Mouse (Mus musculus) hindbrain, embryonic 12.5 days (tissue): ENCODE data around the gene Sltm. TPM values are rescaled to one million over a fixed set of nuclear protein-coding genes. Genes with fewer than 3 reads are reported as not detected.

Experiments used
- ATAC-seq: fragments of 200-750 bp; cut with Nextera tagmentation; 2 replicates; pipeline ENCODE4 v1.8.0; 2017; ENCODE audit warnings: moderate TSS enrichment; ENCODE audit not compliant: low FRiP score
- H3K27ac ChIP-seq: fragments of 300-500 bp; sonication (generic); 2 replicates; pipeline ENCODE4 v1.5.1; 2016; ENCODE audit warnings: mild to moderate bottlenecking
- H3K27me3 ChIP-seq: fragments of 300-500 bp; sonication (generic); 2 replicates; pipeline ENCODE4 v1.6.1; 2016; ENCODE audit warnings: mild to moderate bottlenecking
- H3K36me3 ChIP-seq: fragments of 300-500 bp; sonication (generic); 2 replicates; pipeline ENCODE4 v1.6.1; 2016; ENCODE audit warnings: mild to moderate bottlenecking
- H3K4me1 ChIP-seq: fragments of 300-500 bp; sonication (generic); 2 replicates; pipeline ENCODE4 v1.6.1; 2016
- H3K4me2 ChIP-seq: fragments of 300-500 bp; sonication (generic); replicated peaks from 2 replicates; pipeline ENCODE4 v1.6.1; 2016; ENCODE audit warnings: mild to moderate bottlenecking
- H3K4me3 ChIP-seq: fragments of 300-500 bp; sonication (generic); 2 replicates; pipeline ENCODE4 v1.5.1; 2016; ENCODE audit warnings: mild to moderate bottlenecking
- H3K9ac ChIP-seq: fragments of 300-500 bp; sonication (generic); 2 replicates; pipeline ENCODE4 v1.6.1; 2016; ENCODE audit warnings: mild to moderate bottlenecking, moderate library complexity
- H3K9me3 ChIP-seq: fragments of 300-500 bp; sonication (generic); replicated peaks from 2 replicates; pipeline ENCODE4 v1.6.1; 2016; ENCODE audit warnings: mild to moderate bottlenecking
- WGBS: fragments of 180-500 bp; shearing (Covaris S2); methylation state at CpG from one replicate; pipeline ENCODE4 v1.1.7; 2016; 5-methylcytosine and 5-hydroxymethylcytosine counted together
- polyA plus RNA-seq: library from polyadenylated mRNA; unstranded; fragments of >200 nt; fragmentation: Nextera tagmentation; extraction: Ambion mirVana; gene quantifications from 2 replicates; pipeline ENCODE4 v1.2.1, GENCODE M21; 2016

Sltm gene
- polyA plus RNA-seq, 1 experiment from 2014 or later = 79.6 TPM

DNA sequence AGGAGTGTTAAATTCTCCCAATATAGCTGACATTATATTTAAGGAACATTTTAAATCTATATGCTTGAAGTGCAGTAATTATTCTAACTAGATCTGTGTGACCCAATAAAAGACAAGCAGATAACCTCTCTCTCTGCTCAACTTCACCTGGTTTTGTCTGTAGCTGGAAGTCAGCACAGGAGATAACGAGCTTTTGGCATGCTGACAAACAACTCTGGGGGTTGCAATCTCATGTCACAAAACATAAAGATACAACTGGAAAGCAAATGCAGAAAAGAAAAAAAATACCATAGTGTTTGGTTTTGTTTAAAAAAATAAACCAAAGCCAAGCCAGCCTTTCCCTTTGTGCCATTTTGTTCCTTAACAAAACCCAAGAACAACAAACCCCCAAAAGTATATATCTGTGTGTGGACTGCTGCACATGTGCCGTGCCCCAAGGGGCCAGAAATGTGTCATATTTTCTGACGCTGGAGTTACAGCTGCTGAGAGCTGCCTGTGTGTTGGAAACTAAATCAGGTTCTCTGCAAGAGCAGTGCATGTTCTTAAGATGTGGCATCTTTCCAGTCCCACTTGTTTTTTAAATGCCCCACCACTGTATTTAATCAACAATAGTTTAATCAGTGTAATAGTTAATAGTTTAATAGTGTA, 68.6 kb downstream of the Sltm start:
- 62% methylated on average over 3 of the region's 3 CpGs for WGBS
- no peak overlapping the region for H3K9ac ChIP-seq
- no peaks in the 10 kb centered on the region for H3K4me1 ChIP-seq
- no peaks in the 10 kb centered on the region for H3K9me3 ChIP-seq
- H3K27ac ChIP-seq = no peak overlapping the region
- H3K27me3 ChIP-seq = no peaks in the 10 kb centered on the region
- peaks cover 31% of the 10 kb centered on the region for H3K36me3 ChIP-seq
- H3K4me2 ChIP-seq = no peak overlapping the region
- no peak overlapping the region for H3K4me3 ChIP-seq
- no peak for ATAC-seq

DNA sequence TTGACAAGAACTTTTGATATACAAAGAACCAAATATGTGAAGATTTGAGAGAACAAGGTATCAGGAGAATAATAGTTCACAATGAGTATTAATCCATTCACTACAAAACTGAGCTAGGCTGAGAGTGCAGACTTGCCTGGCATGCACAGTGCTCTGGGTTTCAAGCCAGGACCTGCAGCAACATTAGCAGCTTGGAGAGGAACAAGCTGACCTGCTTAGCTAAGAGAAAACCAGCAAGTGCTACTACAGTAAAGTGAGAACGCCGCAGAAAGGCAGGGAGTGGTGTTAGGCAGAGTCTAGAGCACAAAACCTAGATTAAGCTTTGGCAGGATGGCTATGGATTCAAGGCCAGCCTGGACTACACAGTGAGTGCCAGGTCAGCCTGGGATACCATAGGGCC, 87.2 kb downstream of the Sltm start:
- no peaks in the 10 kb centered on the region for H3K4me1 ChIP-seq
- 85% methylated on average over 2 of the region's 2 CpGs for WGBS
- H3K27ac ChIP-seq = no peak overlapping the region
- H3K27me3 ChIP-seq = no peaks in the 10 kb centered on the region
- H3K36me3 ChIP-seq = 0 out of 2 replicates have a peak, but pooled peaks cover under 1% of the 10 kb centered on the region
- H3K4me3 ChIP-seq = no peak overlapping the region
- H3K4me2 ChIP-seq = no peak overlapping the region
- H3K9ac ChIP-seq = no peak overlapping the region
- no peak for ATAC-seq
- no peaks in the 10 kb centered on the region for H3K9me3 ChIP-seq

DNA sequence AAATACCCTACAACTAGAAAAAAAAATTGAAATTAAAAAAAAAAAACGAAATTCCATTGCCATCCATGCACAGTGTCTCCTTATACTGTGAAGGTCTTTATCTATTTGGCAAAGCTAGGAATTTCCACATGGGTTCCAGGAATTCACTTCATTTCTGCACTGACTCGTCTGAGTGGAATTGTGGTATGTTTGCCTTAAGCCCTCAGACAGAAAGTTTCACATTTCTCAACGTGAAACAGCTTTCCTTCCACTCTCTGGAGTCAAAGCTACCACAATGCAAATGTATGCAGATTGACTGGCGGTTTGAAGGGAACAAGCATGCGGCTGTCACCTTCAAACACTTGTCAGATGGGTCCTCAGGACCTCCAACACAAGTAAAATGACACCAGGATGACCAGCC, 89.1 kb downstream of the Sltm start:
- Histone ChIP-seq H3K36me3 (0 out of 2 replicates have a peak, but pooled peaks cover 4% of the 10 kb centered on the region), H3K27me3 (no peaks in the 10 kb centered on the region), H3K4me1 (no peaks in the 10 kb centered on the region), H3K4me2 (no peak overlapping the region), H3K9ac (no peak overlapping the region), H3K27ac (no peak overlapping the region), H3K9me3 (no peaks in the 10 kb centered on the region), H3K4me3 (no peak overlapping the region)
- no peak for ATAC-seq
- 28% methylated on average over 5 of the region's 5 CpGs for WGBS

DNA sequence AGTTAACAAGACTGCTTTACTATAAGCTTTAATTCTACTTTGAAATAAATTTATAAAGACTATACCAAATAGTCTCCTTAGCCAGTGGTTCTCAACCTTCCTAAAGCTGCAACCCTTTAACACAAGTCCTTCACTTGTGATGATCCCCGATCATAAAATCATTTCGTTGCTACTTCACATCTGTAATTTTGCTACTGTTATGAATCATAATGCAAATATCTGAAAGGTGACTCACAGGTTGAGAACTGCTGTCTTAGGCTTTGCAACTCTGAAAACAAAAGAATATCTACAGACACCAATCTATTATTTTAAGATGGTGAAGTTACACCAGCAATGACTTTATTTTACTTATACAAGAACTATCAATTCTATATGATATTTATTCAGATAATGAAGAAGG, 94.2 kb downstream of the Sltm start:
- Histone ChIP-seq H3K27me3 (no peaks in the 10 kb centered on the region), H3K4me1 (no peaks in the 10 kb centered on the region), H3K9me3 (no peaks in the 10 kb centered on the region), H3K9ac (no peak overlapping the region), H3K27ac (no peak overlapping the region), H3K4me2 (no peak overlapping the region), H3K36me3 (0 out of 2 replicates have a peak, but pooled peaks cover 4% of the 10 kb centered on the region), H3K4me3 (no peak overlapping the region)
- no peak for ATAC-seq
- WGBS = 90% methylated on average over 2 of the region's 2 CpGs

Other genes with a start within 250 kb of the Sltm start
- 118 and 129 TPM in 2 replicates for gene Ccnb2, start 121.2 kb upstream of the Sltm start, polyA plus RNA-seq
- 43.7 and 44.6 TPM in 2 replicates for gene Rnf111, start 39.0 kb upstream of the Sltm start, polyA plus RNA-seq
- 0.49 and 0.82 TPM in 2 replicates for gene Gm10642, start 113.5 kb downstream of the Sltm start, polyA plus RNA-seq
- 21.5 and 23.5 TPM in 2 replicates for gene Mindy2, start 114.4 kb downstream of the Sltm start, polyA plus RNA-seq
- gene Adam10, start 136.2 kb downstream of the Sltm start, polyA plus RNA-seq = 88.4 and 99.7 TPM in 2 replicates